Mouse (Mus musculus) liver, adult 2 months (tissue): ENCODE results near the gene Noa1.
A peak's percentile ranks its signal among the peaks of the same experiment; 100 is the strongest.

ENCODE experiments used
- CTCF ChIP-seq: fragments of 200-500 bp; IDR thresholded peaks from 2 replicates; pipeline ENCODE4 v1.5.1; 2011; ENCODE audit warnings: low read depth, low read length, control low read depth
- POLR2A ChIP-seq: fragments of 200-500 bp; IDR thresholded peaks from 2 replicates; pipeline ENCODE4 v1.6.1; 2011; ENCODE audit warnings: low read length, control low read depth; ENCODE audit not compliant: insufficient read depth; ENCODE audit errors: extremely low read depth

DNA sequence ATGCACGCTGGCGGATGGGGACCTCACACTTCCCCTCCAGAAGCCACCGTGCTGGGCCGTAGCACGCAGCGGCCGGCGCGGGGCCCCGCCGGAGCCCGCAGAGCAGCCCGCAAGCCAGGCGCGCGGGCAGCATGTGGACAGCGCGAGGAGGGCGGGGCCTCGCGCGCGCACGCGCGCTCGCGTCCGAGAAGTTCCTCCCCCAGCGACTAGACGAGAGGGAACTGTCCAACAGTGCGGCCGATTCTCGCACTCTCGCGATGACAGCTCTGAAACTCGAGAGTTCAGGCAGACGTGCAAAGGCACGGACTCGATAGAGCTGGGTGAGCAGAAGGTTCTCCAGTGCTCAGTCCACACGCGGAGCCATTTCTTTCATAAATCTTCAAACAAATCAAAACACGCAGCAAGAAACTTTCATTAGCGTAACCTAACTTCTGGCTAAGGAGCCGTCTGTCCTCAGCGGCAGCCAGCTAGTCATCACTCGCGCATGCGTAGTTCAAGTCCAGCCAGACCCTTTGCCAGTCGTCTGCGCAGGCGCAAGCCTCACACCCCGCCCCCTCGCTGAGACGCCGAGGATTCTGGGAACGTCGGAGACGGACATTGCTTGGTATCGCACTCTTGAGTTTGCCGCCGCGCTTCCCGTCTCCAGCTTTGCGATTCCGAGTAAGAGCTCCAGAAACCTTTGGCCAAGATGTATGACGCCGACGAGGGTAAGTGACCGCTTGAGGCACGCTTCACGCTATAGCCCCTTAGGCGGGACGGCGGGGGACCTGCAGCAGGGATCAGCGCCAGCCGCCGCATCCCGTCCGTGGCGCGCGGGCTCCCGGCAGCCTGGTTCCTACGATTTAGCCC lies at the start of gene Noa1, which contains the start of gene Polr2b:
- TF ChIP-seq POLR2A = peak; percentile 78
- no peak for TF ChIP-seq CTCF
